Mouse (Mus musculus) cerebellum, postnatal 14 days (tissue): ENCODE data around the gene Neurod2.
A peak's percentile ranks its signal among the peaks of the same experiment; 100 is the strongest.

Experiments
- DNase-seq, 2 experiments: peaks; one replicate each; pipeline ENCODE4 v3.0.0; 2021; ENCODE audit warnings: mixed read lengths in 2 of 2

Neurod2 gene

DNA sequence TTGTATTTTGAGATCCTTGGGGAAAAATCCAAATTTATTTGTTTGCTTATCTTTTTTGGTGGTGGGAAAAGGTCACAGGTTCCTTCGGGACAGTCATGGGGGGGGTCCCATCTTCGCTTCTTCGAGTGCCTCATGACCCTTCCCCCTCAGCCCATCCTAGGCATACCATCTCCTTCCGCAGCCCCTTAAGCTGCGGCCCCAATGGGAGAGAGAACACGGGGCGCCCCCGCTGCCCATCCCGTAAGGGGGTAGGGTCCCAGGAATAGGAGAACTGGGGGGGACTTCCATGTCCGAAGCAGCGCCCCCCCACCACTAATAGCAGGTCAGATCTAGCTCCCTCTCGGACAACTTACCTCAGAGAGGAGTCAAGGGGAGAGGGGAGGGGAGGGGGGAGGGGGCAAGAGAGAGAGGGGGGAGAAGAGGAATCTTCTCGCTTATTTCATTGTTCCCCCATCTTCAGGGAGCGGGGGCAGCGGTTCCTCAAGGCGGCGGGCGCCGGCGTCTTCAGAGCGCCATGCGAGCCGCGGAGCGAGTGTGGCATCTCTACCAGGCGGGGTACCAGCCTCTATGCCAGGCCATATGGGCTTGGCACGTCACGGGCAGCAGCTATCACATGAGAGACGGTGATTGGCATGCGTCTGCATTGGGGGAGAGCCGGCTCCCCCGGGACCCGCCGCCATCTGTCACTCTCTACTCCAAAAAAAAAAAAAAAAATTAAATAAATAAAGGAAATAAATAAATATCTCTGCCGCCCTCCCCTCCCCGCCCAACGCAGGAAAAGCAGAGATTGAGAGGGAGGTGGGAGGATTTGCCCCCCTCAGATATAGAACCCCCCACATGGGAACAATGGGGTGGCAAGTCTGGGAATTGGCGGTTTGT is at the start of gene Neurod2:
TSS of gene Neurod2 (minus strand) at position 568 of the 879 bp plus-strand sequence.
- peak; percentile 97 to 98 for DNase-seq

DNA sequence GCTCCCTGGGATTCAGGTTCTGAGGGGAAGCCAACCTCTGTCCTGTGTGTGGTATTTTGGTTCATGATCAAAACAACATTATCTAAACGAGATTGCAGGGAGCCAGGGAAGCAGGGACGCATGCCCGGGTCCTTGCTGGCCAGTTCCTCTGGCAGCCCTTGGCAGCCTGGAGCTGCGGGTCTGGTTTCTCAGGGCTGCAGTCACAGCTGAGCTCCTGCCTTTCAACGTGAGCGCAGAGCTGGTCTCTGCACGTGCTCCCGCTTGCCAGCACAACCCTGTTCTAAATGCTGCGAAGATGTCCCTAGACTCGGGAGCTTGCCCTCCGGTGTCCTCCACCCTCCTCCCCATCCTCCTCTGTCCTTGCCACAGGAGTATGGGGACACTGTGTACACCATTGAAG is 48.3 kb upstream of the Neurod2 start:
- DNase-seq: peak in 1 of 2 experiments; percentile 18

DNA sequence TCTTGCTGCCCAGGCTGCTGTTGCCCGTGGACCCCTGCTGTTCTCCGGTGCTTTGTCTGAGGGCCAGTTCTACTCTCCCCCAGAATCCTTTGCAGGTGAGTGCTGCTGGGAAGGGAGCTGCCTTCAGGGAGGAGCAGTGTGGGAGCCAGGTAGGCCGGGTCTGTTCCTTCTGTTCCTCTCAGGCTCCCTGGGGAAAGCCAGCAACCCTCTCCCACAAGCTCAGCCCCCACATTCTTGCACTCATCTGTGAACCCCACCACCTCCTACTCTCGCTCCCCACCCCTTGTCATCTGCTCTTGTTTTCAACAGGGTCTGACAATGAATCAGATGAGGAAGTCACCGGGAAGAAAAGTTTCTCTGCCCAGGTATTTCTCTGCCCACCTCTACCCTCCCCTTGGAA is 47.3 kb upstream of the Neurod2 start:
- DNase-seq: peak in 1 of 2 experiments; percentile 11

DNA sequence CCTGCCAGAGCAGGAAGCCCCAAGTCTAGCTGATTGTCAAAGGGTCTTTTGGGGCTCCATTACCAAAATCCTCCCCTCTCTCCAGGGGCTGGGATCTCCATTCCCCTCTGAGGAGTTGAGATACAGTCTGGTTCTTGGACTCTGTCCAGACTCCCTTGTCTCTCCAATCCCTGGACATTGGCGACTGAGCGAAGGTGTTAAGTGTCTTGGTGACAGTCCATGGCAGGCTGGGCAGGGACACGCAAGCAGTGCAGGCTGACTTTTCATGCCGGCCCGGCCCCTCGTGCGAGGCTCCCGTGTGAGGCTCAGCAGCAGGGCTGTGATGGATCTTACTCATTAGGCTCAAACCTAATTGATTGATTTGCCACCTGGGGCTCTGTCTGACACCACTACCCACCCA is 44.8 kb upstream of the Neurod2 start:
- peak in 1 of 2 experiments; percentile 30 for DNase-seq

DNA sequence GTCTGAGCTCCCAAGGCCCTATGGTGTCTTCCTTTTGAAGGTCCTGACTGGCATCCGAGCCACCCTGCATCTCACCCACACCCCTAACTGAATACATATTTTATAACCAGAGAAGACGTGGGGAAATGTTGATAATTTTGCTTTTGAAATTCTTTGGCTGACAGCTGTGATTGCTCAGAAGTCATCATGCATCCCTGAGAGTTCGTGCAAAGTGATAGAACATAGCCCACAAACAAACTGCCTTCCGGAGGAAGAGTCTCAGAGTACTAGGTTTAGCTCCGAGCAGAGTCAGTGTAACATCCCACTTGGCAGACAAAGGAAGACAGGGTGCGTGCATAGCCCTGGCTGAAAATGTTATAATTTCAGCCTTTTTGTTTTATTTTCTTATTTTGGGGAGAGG is 43.8 kb upstream of the Neurod2 start:
- DNase-seq: no peak

DNA sequence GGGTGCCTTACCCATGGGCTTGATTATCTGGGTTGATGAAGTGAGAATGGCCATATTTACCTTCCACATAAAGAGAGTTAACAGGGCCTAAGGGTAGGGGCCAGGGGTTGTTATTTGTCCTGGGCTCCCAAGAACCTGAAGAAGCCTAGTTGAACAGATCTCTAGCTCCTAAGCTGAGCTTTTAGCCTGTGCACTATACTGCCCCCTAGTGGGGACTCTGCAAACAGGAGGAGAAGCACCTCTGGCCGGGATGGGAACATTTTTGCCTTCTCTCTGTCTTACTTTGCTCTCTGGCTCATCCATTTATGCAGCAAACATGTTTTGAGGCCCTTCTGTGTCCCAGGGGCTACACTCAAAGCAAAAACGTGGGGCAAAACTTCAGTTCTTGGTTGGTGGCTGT is 43.0 kb upstream of the Neurod2 start:
- peak; percentile 83 to 90 for DNase-seq

DNA sequence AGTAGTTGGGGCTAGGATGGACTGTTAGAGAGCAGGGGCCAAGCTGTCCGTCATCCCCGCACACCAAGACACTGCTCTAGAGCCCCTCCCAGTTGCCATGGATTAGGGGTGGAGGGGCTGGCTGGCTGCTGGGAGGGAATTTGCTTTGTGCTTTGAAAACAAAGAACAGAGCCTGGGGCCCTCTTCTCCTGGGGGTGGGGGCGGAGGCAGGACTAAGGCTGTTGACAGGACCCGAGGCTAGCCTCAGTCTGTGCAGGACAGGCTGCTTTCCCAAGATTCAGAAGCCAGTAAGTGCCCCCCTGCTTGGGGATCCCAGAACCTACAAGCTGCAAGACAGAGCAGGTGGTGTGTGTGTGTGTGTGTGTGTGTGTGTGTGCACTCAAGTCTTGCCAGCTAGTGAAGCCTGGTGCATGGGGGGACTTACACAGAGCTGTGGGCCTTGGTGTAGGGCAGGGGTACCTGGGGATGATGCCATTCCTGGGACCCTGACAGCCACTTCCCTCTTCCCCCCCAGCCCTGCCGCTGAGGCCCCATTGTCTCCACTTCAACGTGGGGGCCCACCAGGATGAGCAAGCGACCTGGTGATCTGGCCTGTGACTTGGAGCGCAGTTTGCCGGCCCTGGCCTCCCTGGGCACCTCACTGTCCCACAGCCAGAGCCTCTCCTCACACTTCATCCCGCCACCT is 42.2 kb upstream of the Neurod2 start:
- DNase-seq: peak; percentile 58 to 69

DNA sequence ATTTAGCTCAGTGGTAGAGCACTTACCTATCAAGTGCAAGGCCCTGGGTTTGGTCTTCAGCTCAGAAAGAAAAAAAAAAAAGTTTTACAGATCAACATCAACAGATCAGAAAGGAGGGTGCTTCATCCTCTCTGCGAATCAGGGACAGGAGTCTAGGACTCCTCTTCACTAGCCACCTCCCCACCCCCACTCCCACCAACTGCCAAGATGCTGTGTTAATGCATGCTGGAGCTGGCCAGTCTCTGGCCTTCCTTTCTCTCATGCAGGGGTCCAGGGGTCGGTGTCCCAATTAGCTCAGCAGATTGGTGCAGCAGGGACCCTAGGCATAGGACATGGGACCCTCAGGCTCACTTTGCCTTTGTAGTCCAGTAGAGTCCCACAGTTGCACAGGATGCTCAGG is 41.1 kb upstream of the Neurod2 start:
- DNase-seq: peak; percentile 42 to 51

DNA sequence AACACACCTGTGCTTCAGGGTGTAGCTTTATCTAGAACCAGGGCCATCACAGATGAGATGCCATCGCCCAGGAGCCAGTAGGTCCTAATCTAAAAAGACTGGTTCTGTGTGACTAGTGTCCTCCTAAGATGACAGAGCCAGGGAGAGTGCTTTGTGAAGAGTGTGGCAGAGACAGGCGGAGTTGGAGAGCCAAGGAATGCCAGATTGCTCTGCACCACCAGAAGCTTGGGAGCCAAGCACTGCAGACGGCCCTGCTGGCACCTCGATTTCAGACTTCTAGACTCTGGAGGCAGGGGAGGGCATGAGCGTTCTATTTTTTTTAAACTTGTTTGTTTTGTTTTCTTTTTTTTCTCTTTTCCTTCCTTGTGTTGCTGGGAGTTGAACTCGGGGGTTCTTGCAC is 39.9 kb upstream of the Neurod2 start:
- peak; percentile 73 to 78 for DNase-seq

DNA sequence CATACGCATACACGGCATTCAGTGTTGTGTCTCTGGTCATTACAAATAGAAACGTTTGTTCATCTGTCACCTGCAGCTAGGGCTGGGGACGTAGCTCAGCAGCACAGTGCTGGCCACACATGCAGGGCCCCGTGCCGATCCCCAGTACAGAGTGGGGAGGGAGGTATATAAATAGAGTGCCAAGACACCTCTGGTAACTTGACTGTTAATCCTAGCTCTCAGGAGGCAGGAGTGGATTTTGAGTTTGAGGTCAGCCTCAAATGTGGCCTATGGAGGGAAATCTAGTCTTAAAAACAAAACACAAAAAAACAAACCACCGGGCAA is 38.4 kb upstream of the Neurod2 start:
- no peak for DNase-seq

DNA sequence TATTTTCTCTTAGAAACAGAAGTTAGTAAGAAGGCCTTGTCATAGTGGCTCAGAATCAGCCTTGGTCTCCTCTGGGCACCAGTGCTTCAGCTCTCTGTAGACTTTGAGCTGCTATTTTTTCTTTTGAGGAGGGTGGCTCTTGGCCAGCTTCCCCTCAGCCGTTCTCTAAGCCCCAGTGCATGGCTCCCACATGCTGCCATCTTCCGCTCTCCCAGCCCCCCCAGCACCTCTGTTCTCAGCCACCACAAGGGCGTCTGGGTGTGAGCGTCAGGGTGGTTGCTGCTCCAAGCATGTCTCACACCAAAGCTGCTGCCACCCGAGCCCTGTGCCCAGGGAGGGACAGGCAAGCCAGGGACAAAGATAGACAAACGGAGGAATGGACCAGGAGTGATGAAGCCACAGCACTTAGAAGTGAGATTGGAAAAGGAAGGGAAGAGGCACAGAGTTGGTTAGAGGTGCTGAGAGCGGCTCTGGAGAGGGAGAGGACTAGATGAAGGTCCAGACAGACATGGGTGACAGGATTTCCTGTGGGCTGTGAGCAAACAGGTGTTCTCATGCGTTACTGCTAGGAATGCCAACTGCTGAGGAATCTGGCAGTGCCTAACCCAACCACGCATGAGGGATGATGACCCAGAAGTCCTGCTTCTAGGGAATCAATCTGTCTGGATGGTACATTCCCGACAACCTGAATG is 37.9 kb upstream of the Neurod2 start:
- DNase-seq: no peak

DNA sequence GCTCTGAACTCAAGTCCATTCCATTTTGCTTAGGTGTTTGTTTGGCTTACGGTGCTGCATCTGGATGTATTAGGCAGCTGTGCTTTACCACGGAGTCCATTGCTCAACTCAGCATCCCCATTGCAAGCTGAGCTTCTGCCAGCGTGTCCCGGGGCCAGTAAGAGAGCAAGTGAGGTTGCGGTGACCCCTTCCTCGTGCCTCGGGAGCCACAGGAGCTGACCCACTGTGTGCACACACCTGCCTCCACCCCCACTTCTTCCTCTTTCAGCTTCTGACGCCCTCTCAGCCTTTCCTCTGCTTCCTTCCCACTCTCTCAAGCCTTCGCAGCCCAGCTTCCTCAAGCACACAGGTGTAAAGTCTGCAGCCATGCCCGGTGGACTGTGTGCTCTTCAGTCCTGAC is 36.8 kb upstream of the Neurod2 start:
- no peak for DNase-seq

DNA sequence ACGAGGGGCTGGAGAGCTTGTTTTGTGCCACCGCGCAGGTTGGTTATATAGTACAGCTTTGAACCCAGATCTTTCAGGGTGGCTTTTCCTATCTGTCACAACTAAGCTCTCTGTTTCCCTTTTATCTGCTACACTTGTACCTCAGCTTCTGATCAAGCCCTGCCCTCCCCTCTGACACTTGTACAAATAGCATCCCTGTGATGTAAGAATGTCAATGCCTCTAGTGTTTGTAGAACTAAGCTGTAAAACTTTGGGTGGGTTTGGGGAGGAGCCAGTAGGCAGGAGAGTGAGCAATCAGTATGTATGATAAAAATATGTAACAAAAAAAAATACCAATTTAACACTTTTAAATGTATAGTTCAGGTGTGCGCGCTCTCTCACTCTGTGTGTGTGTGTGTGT is 35.0 kb upstream of the Neurod2 start:
- no peak for DNase-seq

DNA sequence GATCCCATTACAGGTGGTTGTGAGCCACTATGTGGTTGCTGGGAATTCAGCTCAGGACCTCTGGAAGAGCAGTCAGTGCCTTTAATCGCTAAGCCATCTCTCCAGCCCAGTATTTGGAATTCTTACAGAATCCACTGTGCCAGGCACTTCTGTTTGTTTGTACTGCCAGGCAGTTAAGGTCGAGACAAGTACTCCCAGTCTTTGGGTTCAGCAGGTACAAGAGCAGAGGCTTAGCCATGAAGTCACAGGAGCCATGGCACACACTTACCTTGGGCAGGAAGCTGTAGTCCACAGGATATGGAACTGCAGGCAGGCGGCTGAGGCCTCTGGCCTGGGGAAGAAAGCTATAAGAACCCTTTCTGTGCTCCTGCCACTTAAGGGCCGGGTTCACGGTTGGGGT is 34.4 kb upstream of the Neurod2 start:
- DNase-seq: no peak

DNA sequence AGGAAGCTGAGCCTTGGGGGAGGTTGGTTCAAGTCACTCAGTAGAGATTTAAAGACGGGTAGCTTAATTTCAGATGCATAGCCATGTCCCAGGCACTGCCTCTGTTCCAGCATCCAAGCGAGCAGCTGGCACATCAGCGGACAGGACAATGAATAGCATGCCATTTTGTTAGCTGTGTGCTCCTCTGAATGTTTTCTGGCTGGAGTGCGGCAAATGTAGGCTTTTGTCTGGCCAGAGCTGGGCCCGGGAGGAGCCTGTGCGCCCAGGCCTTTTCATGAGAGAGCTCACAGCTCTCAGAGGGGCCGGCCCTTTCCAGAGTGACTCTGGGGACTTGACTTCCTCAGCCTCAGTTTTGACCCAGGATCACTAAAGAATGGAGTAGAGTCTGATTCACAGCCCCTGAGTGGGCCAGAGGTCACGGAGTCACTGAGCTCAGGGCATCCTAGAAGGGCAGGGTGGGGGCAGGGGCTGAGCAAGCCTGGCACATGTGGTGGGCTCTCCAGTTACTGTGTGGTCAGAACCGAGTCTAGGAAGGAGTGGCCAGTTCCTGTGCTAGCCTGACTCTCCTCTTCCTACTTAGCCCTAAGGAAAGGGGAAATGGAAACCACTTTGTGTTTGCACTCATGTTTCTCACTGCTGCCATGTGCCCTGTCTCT is 31.5 kb upstream of the Neurod2 start:
- DNase-seq: no peak

DNA sequence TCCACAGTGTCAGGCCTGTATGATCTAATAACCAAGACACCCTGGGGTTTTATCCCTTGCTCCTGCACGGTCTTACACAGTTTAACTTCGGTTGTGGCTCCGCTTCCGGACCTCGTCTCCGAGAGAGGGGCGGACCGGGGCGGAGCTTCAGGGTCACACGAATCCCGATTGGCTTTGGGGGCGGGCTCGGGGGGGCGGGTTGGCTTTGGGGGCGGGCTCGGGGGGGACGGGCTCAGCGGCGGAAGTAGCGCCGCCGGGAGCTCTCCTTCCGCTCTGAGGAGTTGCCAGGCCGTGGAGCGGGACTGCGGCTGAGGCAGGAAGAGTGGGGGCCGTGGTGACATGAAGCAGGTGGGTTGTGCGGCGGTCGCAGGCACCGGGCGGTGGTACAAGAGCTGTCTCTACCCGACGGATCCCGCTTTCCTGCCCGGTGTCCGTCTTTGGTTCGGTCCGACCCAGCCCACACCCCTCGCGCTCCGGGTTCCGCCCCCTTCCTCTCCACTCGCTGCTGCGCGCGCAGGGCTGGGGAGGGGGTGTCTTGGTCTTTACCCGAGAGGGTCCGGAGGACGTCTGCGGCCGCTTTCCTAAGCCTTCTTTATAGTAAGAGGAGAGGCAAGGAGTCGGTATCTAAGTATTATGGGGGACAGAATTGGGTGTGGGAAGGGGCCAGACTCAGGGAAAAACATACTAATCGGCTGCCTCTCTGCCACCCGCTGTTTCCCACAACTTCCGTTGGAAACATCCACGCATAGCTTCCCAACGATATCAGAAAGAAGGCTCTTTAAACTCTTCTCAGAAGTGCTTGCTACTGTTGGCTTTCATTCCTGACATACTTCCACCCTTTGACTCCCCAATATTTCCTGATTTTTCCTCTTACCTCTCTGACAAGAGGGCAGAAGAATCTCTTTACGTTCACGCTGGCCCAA is 29.0 kb upstream of the Neurod2 start, which contains the start of gene Stard3:
TSS of gene Stard3 (plus strand) at position 208 of the 923 bp plus-strand sequence.
- DNase-seq: peak; percentile 87 to 92

DNA sequence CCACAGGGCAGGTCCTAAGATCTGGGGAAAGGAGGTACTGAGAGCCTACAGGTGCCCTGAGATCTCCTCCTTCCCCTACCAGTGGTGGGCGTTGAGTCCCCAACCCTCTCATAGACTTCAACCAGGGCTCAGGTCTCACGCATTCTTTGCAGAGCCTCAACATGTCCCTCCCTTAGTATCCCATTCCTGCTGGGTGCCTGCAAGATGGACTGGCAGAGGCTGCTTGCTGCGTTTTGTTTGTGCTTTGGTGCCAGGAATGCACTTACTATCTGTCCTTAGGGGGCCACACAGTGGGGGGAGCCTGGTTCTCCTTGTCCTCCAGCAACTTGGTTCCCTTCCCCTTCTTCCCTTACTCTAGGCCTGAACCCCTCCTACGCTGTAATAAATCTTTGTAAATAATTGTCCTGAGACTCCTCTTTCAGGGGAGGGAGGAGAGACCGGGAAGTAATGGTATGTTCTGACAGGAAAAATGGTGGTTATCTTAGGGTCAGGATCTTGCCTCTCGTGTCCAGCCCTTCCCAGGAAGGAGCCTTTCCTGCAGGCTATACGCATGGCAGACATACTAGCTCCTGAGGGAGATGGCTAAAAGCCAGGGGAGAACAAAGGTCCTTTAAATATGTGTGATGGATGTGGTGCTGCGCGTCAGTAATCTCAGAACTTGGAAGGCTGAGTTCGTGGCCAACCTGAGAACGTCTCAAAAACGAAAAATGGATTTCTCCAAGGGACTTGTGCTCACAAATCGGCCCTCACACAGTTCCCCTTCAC is 28.1 kb upstream of the Neurod2 start:
- no peak for DNase-seq

DNA sequence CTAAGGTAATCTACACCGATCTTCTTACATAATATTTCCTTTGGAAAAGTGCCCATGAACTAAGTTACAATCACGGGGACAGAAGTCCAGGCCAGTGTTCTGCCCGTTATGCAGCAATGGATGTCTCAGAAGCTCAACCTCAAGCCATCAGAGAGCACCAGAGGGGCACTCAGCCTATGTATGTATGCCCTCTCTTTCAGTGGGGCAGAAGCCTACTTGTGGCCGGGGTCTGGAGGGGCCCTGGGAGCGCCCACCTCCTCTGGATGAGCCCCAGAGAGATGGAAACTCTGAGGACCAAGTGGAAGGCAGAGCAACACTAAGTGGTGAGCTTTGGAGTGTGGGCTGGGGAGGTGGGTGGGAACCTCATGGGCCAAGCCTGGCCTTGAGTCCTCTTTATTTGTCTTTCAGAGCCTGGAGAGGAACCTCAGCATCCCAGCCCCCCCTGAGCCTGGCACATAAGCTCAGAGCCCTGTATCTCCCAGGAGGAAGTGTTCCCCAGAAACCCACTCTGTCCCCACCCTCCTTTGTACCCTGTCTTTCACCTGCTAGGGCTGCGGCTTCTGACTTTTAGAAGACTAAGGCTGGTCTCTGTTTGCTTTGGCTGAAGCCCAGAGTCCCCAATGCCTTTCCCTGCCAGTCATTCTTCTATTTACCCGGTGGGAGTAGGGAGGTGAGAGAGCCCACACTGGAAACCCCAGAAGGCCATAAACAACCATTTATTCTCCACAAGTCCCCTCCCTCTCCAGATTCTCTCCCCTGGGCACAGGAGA is 27.4 kb upstream of the Neurod2 start:
- DNase-seq: no peak

DNA sequence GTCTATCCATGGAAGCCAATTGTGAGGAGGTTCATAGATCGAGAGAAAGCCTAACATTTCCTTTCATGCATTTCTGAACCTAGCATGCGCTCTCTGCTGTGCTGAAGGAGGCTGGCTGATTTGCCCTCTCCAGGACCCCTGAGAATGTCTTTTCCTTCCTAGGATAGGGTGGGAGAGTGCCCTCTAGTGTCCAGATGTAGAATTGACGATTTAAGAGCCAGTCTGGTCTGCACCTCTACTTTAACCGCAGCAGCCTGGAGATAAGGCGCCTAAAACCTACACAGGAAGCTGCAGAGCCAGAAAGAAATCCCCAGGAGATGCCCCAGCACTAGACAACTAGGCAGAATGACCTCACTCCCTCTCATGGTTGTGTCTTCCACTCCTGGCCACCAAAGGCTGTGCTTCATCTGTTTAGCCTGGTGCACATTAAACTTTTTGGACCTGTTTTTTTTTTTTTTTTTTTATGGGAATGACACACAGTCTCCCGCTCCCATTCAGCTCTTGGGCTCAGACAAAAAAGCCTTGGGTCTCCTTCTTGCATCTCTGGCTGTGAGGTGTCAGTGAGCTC is 26.4 kb upstream of the Neurod2 start:
- peak; percentile 78 to 79 for DNase-seq

DNA sequence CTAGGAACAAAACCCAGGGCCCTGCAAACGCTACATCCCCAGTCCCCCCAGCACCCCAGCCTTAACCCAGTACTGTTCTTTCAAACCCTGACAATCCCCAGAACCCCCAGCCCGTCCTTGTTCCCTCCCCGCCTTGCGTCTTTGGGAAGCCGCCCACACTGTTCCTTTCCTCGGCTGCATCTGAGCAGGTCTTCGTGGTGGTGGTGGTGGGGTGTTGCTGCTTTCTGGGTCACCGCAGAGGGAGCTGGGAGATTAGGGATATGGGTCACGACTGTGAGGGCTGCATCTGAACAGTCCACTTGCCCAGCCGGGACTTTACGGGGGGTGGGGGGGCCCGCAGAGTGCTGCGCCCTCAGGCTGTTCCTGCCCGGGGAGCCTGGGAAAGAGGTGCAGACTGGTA is 25.0 kb upstream of the Neurod2 start:
- no peak for DNase-seq
